Mouse (Mus musculus): ENCODE data around the gene Efnb2. TPM values are rescaled to one million over a fixed set of nuclear protein-coding genes. Genes with fewer than 3 reads are reported as not detected.

Gene Efnb2
- total RNA-seq, 2 experiments from 2014 or later = 30.5 to 34.1 TPM

GRCm38 (mm10) chr8:8620536-8620935 is 40.5 kb downstream of the Efnb2 start:
- no peak for DNase-seq (ENCODE audit: extremely low spot score in 1 of 2, low spot score in 1 of 2)

GRCm38 (mm10) chr8:8619221-8620194 is 41.5 kb downstream of the Efnb2 start:
- no peak for DNase-seq (ENCODE audit: extremely low spot score in 1 of 2, low spot score in 1 of 2)

GRCm38 (mm10) chr8:8613844-8614243 is 47.2 kb downstream of the Efnb2 start:
- no peak for DNase-seq (ENCODE audit: extremely low spot score in 1 of 2, low spot score in 1 of 2)

- no peak for DNase-seq (ENCODE audit: extremely low spot score in 1 of 2, low spot score in 1 of 2)
Measured at GRCm38 (mm10) chr8:8611928-8612327, 49.1 kb downstream of the Efnb2 start.

- DNase-seq (ENCODE audit: extremely low spot score in 1 of 2, low spot score in 1 of 2) = no peak
Measured at GRCm38 (mm10) chr8:8609791-8610190, 51.3 kb downstream of the Efnb2 start.

GRCm38 (mm10) chr8:8609141-8609540 is 51.9 kb downstream of the Efnb2 start:
- DNase-seq (ENCODE audit: extremely low spot score in 1 of 2, low spot score in 1 of 2) = no peak

- DNase-seq (ENCODE audit: extremely low spot score in 1 of 2, low spot score in 1 of 2) = no peak
Measured at GRCm38 (mm10) chr8:8605621-8606020, 55.4 kb downstream of the Efnb2 start.

- no peak for DNase-seq (ENCODE audit: extremely low spot score in 1 of 2, low spot score in 1 of 2)
Measured at GRCm38 (mm10) chr8:8603875-8604274, 57.2 kb downstream of the Efnb2 start.

- no peak for DNase-seq (ENCODE audit: extremely low spot score in 1 of 2, low spot score in 1 of 2)
Measured at GRCm38 (mm10) chr8:8602616-8603461, 58.2 kb downstream of the Efnb2 start.

- no peak for DNase-seq (ENCODE audit: extremely low spot score in 1 of 2, low spot score in 1 of 2)
Measured at GRCm38 (mm10) chr8:8599931-8600330, 61.1 kb downstream of the Efnb2 start.

GRCm38 (mm10) chr8:8597434-8597833 is 63.6 kb downstream of the Efnb2 start:
- DNase-seq (ENCODE audit: extremely low spot score in 1 of 2, low spot score in 1 of 2) = no peak

GRCm38 (mm10) chr8:8595831-8596611 is 65.0 kb downstream of the Efnb2 start:
- DNase-seq (ENCODE audit: extremely low spot score in 1 of 2, low spot score in 1 of 2) = no peak

GRCm38 (mm10) chr8:8593812-8594211 is 67.2 kb downstream of the Efnb2 start:
- no peak for DNase-seq (ENCODE audit: extremely low spot score in 1 of 2, low spot score in 1 of 2)

- DNase-seq (ENCODE audit: extremely low spot score in 1 of 2, low spot score in 1 of 2) = no peak
Measured at GRCm38 (mm10) chr8:8593371-8593770, 67.7 kb downstream of the Efnb2 start.

GRCm38 (mm10) chr8:8592331-8592730 is 68.7 kb downstream of the Efnb2 start:
- no peak for DNase-seq (ENCODE audit: extremely low spot score in 1 of 2, low spot score in 1 of 2)

- no peak for DNase-seq (ENCODE audit: extremely low spot score in 1 of 2, low spot score in 1 of 2)
Measured at GRCm38 (mm10) chr8:8583981-8584377, 77.1 kb downstream of the Efnb2 start.

- no peak for DNase-seq (ENCODE audit: extremely low spot score in 1 of 2, low spot score in 1 of 2)
Measured at GRCm38 (mm10) chr8:8583290-8583980, 77.6 kb downstream of the Efnb2 start.

- no peak for DNase-seq (ENCODE audit: extremely low spot score in 1 of 2, low spot score in 1 of 2)
Measured at GRCm38 (mm10) chr8:8577770-8578303, 83.2 kb downstream of the Efnb2 start.

- DNase-seq (ENCODE audit: extremely low spot score in 1 of 2, low spot score in 1 of 2) = no peak
Measured at GRCm38 (mm10) chr8:8576833-8577232, 84.2 kb downstream of the Efnb2 start.

- no peak for DNase-seq (ENCODE audit: extremely low spot score in 1 of 2, low spot score in 1 of 2)
Measured at GRCm38 (mm10) chr8:8576286-8576685, 84.8 kb downstream of the Efnb2 start.
